Mouse (Mus musculus) forebrain, embryonic 13.5 days (tissue): ENCODE data around the gene Wdfy1. TPM values are rescaled to one million over a fixed set of nuclear protein-coding genes. Genes with fewer than 3 reads are reported as not detected.

Experiments
- ATAC-seq: fragments of 200-750 bp; cut with Nextera tagmentation; 2 replicates; pipeline ENCODE4 v1.8.0; 2017
- H3K27ac ChIP-seq: fragments of 300-500 bp; sonication (generic); 2 replicates; pipeline ENCODE4 v1.5.1; 2015; ENCODE audit warnings: inconsistent platforms, mild to moderate bottlenecking, moderate library complexity
- H3K27me3 ChIP-seq: fragments of 300-500 bp; sonication (generic); 2 replicates; pipeline ENCODE4 v1.6.1; 2015; ENCODE audit warnings: mild to moderate bottlenecking, inconsistent platforms
- H3K36me3 ChIP-seq: fragments of 300-500 bp; sonication (generic); 2 replicates; pipeline ENCODE4 v1.6.1; 2015; ENCODE audit warnings: mild to moderate bottlenecking, inconsistent platforms; ENCODE audit not compliant: poor library complexity, severe bottlenecking
- H3K4me1 ChIP-seq: fragments of 300-500 bp; sonication (generic); 2 replicates; pipeline ENCODE4 v1.6.1; 2015; ENCODE audit warnings: inconsistent platforms
- H3K4me2 ChIP-seq: fragments of 300-500 bp; sonication (generic); 2 replicates; pipeline ENCODE4 v1.6.1; 2015; ENCODE audit warnings: inconsistent platforms, mild to moderate bottlenecking, moderate library complexity
- H3K4me3 ChIP-seq: fragments of 300-500 bp; sonication (generic); 2 replicates; pipeline ENCODE4 v1.5.1; 2015; ENCODE audit warnings: mild to moderate bottlenecking, inconsistent platforms
- H3K9ac ChIP-seq: fragments of 300-500 bp; sonication (generic); 2 replicates; pipeline ENCODE4 v1.6.1; 2015; ENCODE audit warnings: mild to moderate bottlenecking, inconsistent platforms
- H3K9me3 ChIP-seq: fragments of 300-500 bp; sonication (generic); replicated peaks from 2 replicates; pipeline ENCODE4 v1.6.1; 2016; ENCODE audit warnings: inconsistent platforms
- WGBS: fragments of 180-500 bp; shearing (Covaris S2); methylation state at CpG from one replicate; pipeline ENCODE4 v1.1.7; 2015; 5-methylcytosine and 5-hydroxymethylcytosine counted together
- polyA plus RNA-seq: library from polyadenylated mRNA; unstranded; fragments of >200 nt; fragmentation: Nextera tagmentation; extraction: Ambion mirVana; gene quantifications from 2 replicates; pipeline ENCODE4 v1.2.1, GENCODE M21; 2015

The Wdfy1 gene
- polyA plus RNA-seq, 1 experiment from 2014 or later, result 59.0 TPM

- Histone ChIP-seq H3K4me2 (no peak overlapping the region), H3K9ac (no peak overlapping the region), H3K4me1 (no peaks in the 10 kb centered on the region), H3K36me3 (peaks cover 34% of the 10 kb centered on the region), H3K27ac (no peak overlapping the region), H3K27me3 (no peaks in the 10 kb centered on the region), H3K4me3 (no peak overlapping the region), H3K9me3 (no peaks in the 10 kb centered on the region)
- 91% methylated on average over 2 of the region's 2 CpGs for WGBS
- no peak for ATAC-seq
Measured at GRCm38 (mm10) chr1:79704672-79705071, 71.3 kb downstream of the Wdfy1 start.

- Histone ChIP-seq H3K9me3 (no peaks in the 10 kb centered on the region), H3K36me3 (peaks cover 26% of the 10 kb centered on the region), H3K9ac (no peak overlapping the region), H3K4me2 (no peak overlapping the region), H3K4me3 (no peak overlapping the region), H3K4me1 (no peaks in the 10 kb centered on the region), H3K27ac (no peak overlapping the region), H3K27me3 (no peaks in the 10 kb centered on the region)
- WGBS, result 91% methylated on average over 8 of the region's 8 CpGs
- no peak for ATAC-seq
Measured at GRCm38 (mm10) chr1:79703520-79703919, 72.4 kb downstream of the Wdfy1 start.

- Histone ChIP-seq H3K4me3 (no peak overlapping the region), H3K9ac (no peak overlapping the region), H3K4me2 (no peak overlapping the region), H3K9me3 (no peaks in the 10 kb centered on the region), H3K4me1 (peaks cover 16% of the 10 kb centered on the region), H3K36me3 (peaks cover 4% of the 10 kb centered on the region; the same call in 1 of the 2 replicates), H3K27me3 (no peaks in the 10 kb centered on the region), H3K27ac (no peak overlapping the region)
- 91% methylated on average over 2 of the region's 2 CpGs for WGBS
- no peak for ATAC-seq
Measured at GRCm38 (mm10) chr1:79698506-79698905, 77.4 kb downstream of the Wdfy1 start.

- ATAC-seq, result peak; percentile 93
- Histone ChIP-seq H3K36me3 (peaks cover 4% of the 10 kb centered on the region; the same call in 1 of the 2 replicates), H3K27me3 (no peaks in the 10 kb centered on the region), H3K9ac (no peak overlapping the region), H3K4me3 (no peak overlapping the region), H3K4me2 (peak overlapping the region; percentile 14), H3K9me3 (no peaks in the 10 kb centered on the region), H3K4me1 (peaks cover 19% of the 10 kb centered on the region), H3K27ac (peak overlapping the region; percentile 41; the same call in 1 of the 2 replicates)
- 12% methylated on average over 9 of the region's 9 CpGs for WGBS
Measured at GRCm38 (mm10) chr1:79697382-79697781, 78.6 kb downstream of the Wdfy1 start.

- H3K9me3 ChIP-seq, result no peaks in the 10 kb centered on the region
- no peak overlapping the region for H3K4me2 ChIP-seq
- no peak overlapping the region for H3K9ac ChIP-seq
- 50% methylated on average over 5 of the region's 5 CpGs for WGBS
- no peaks in the 10 kb centered on the region for H3K27me3 ChIP-seq
- no peak overlapping the region for H3K4me3 ChIP-seq
- H3K27ac ChIP-seq, result peak overlapping the region; percentile 37; the same call in 1 of the 2 replicates
- peak; percentile 48 for ATAC-seq
- peaks cover 19% of the 10 kb centered on the region for H3K4me1 ChIP-seq
- H3K36me3 ChIP-seq, result peaks cover 4% of the 10 kb centered on the region; the same call in 1 of the 2 replicates
Measured at GRCm38 (mm10) chr1:79696933-79697332, 79.0 kb downstream of the Wdfy1 start.

- no peak overlapping the region for H3K9ac ChIP-seq
- H3K4me3 ChIP-seq, result no peak overlapping the region
- H3K27ac ChIP-seq, result no peak overlapping the region
- no peaks in the 10 kb centered on the region for H3K27me3 ChIP-seq
- WGBS, result 83% methylated on average over 3 of the region's 3 CpGs
- no peak for ATAC-seq
- H3K4me2 ChIP-seq, result no peak overlapping the region
- no peaks in the 10 kb centered on the region for H3K36me3 ChIP-seq
- peaks cover 11% of the 10 kb centered on the region for H3K4me1 ChIP-seq
- H3K9me3 ChIP-seq, result no peaks in the 10 kb centered on the region
Measured at GRCm38 (mm10) chr1:79692482-79692881, 83.5 kb downstream of the Wdfy1 start.

- H3K27me3 ChIP-seq, result no peaks in the 10 kb centered on the region
- H3K9me3 ChIP-seq, result no peaks in the 10 kb centered on the region
- WGBS, result 88% methylated on average over 1 of the region's 1 CpGs
- H3K4me1 ChIP-seq, result no peaks in the 10 kb centered on the region
- H3K36me3 ChIP-seq, result no peaks in the 10 kb centered on the region
- no peak overlapping the region for H3K4me3 ChIP-seq
- ATAC-seq, result no peak
- H3K4me2 ChIP-seq, result no peak overlapping the region
- H3K27ac ChIP-seq, result no peak overlapping the region
- no peak overlapping the region for H3K9ac ChIP-seq
Measured at GRCm38 (mm10) chr1:79687254-79687653, 88.7 kb downstream of the Wdfy1 start.

- Histone ChIP-seq H3K9ac (no peak overlapping the region), H3K36me3 (no peaks in the 10 kb centered on the region), H3K27me3 (no peaks in the 10 kb centered on the region), H3K4me3 (no peak overlapping the region), H3K4me1 (no peaks in the 10 kb centered on the region), H3K27ac (no peak overlapping the region), H3K9me3 (no peaks in the 10 kb centered on the region), H3K4me2 (no peak overlapping the region)
- ATAC-seq, result no peak
Measured at GRCm38 (mm10) chr1:79684027-79684426, 91.9 kb downstream of the Wdfy1 start.

GRCm38 (mm10) chr1:79682936-79683335 is 93.0 kb downstream of the Wdfy1 start:
- Histone ChIP-seq H3K9ac (no peak overlapping the region), H3K36me3 (no peaks in the 10 kb centered on the region), H3K4me2 (no peak overlapping the region), H3K9me3 (no peaks in the 10 kb centered on the region), H3K4me1 (no peaks in the 10 kb centered on the region), H3K27me3 (no peaks in the 10 kb centered on the region), H3K27ac (no peak overlapping the region), H3K4me3 (no peak overlapping the region)
- ATAC-seq, result no peak
- WGBS, result 14% methylated on average over 5 of the region's 5 CpGs

- Histone ChIP-seq H3K27ac (no peak overlapping the region), H3K4me2 (no peak overlapping the region), H3K4me1 (no peaks in the 10 kb centered on the region), H3K36me3 (no peaks in the 10 kb centered on the region), H3K4me3 (no peak overlapping the region), H3K9me3 (no peaks in the 10 kb centered on the region), H3K9ac (no peak overlapping the region), H3K27me3 (no peaks in the 10 kb centered on the region)
- 87% methylated on average over 3 of the region's 3 CpGs for WGBS
- ATAC-seq, result no peak
Measured at GRCm38 (mm10) chr1:79680777-79681176, 95.2 kb downstream of the Wdfy1 start.

GRCm38 (mm10) chr1:79678117-79678684 is 97.7 kb downstream of the Wdfy1 start:
- Histone ChIP-seq H3K36me3 (no peaks in the 10 kb centered on the region), H3K4me3 (no peak overlapping the region), H3K4me1 (no peaks in the 10 kb centered on the region), H3K9ac (no peak overlapping the region), H3K27me3 (peaks cover 10% of the 10 kb centered on the region), H3K4me2 (no peak overlapping the region), H3K27ac (no peak overlapping the region), H3K9me3 (no peaks in the 10 kb centered on the region)
- 81% methylated on average over 8 of the region's 8 CpGs for WGBS
- no peak for ATAC-seq

- Histone ChIP-seq H3K9me3 (no peaks in the 10 kb centered on the region), H3K4me1 (peaks cover 16% of the 10 kb centered on the region), H3K4me3 (no peak overlapping the region), H3K9ac (no peak overlapping the region), H3K4me2 (no peak overlapping the region), H3K27me3 (peaks cover 29% of the 10 kb centered on the region), H3K27ac (no peak overlapping the region), H3K36me3 (no peaks in the 10 kb centered on the region)
- no peak for ATAC-seq
- WGBS, result 84% methylated on average over 4 of the region's 4 CpGs
Measured at GRCm38 (mm10) chr1:79675716-79676115, 100.2 kb downstream of the Wdfy1 start.
